Mouse (Mus musculus): ENCODE data around the gene Nckap1. TPM values are rescaled to one million over a fixed set of nuclear protein-coding genes. Genes with fewer than 3 reads are reported as not detected.
A peak's percentile ranks its signal among the peaks of the same experiment; 100 is the strongest.

Gene Nckap1
- polyA plus RNA-seq (2014; fragmentation: Nextera tagmentation; extraction: Ambion mirVana): 95.0 and 101 TPM in 2 replicates

- ATAC-seq (ENCODE audit: low read depth): peak; percentile 95
- H3K4me3 ChIP-seq (ENCODE audit: low read depth, low read length): peak within 1 kb of the TSS; percentile 91
- no peaks in the 10 kb centered on the region for H3K36me3 ChIP-seq (ENCODE audit: control insufficient read depth, insufficient read depth, low read length)
- peak within 1 kb of the TSS; percentile 59 for H3K4me2 ChIP-seq (ENCODE audit: low read depth, low read length)
- H3K27ac ChIP-seq (ENCODE audit: low read depth, low read length): peak within 1 kb of the TSS; percentile 98
- H3K9me3 ChIP-seq (ENCODE audit: control insufficient read depth, low read length): no peaks in the 10 kb centered on the region
- peaks cover 12% of the 10 kb centered on the region for H3K4me1 ChIP-seq (ENCODE audit: control insufficient read depth, insufficient read depth, low read length)
- WGBS: under 1% methylated on average over 71 of the region's 88 CpGs
- H3K9ac ChIP-seq (replicated peaks; ENCODE audit: low read depth, low read length): peak within 1 kb of the TSS; percentile 99
- no peaks in the 10 kb centered on the region for H3K27me3 ChIP-seq (ENCODE audit: control insufficient read depth, insufficient read depth, low read length)
These were observed at the start of gene Nckap1 for GRCm38 (mm10) chr2:80581043-80581711. Nckap1 (minus strand) TSS chr2:80581380.

DNA sequence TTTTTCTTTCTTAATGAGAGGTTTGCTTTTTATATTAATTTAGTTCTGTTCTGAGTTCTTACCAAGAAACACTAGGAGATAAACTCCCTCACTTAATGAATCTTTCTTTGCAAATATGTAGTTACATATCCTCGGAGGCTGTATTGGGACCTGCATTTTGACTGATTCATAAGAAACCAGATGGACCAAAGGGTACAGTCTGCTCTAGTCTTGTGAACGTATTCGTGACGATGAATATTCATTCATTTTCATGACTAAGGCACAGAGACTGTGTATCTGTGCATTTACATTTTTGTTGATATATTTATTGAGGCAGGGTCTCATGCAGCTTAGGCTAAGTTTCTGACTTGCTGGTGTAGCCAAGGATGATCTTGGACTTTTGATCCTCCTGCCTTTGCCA, 43.3 kb upstream of the Nckap1 start:
- Histone ChIP-seq H3K36me3 (ENCODE audit: control insufficient read depth, insufficient read depth, low read length) (peaks cover 4% of the 10 kb centered on the region; the same call in 1 of the 2 replicates), H3K9ac (replicated peaks; ENCODE audit: low read depth, low read length) (no peak overlapping the region), H3K4me1 (ENCODE audit: control insufficient read depth, insufficient read depth, low read length) (no peaks in the 10 kb centered on the region), H3K27me3 (ENCODE audit: control insufficient read depth, insufficient read depth, low read length) (no peaks in the 10 kb centered on the region), H3K9me3 (ENCODE audit: control insufficient read depth, low read length) (no peaks in the 10 kb centered on the region), H3K27ac (ENCODE audit: low read depth, low read length) (no peak overlapping the region), H3K4me3 (ENCODE audit: low read depth, low read length) (no peak overlapping the region), H3K4me2 (ENCODE audit: low read depth, low read length) (no peak overlapping the region)
- WGBS: over 99% methylated on average over 4 of the region's 4 CpGs
- no peak for ATAC-seq (ENCODE audit: low read depth)

DNA sequence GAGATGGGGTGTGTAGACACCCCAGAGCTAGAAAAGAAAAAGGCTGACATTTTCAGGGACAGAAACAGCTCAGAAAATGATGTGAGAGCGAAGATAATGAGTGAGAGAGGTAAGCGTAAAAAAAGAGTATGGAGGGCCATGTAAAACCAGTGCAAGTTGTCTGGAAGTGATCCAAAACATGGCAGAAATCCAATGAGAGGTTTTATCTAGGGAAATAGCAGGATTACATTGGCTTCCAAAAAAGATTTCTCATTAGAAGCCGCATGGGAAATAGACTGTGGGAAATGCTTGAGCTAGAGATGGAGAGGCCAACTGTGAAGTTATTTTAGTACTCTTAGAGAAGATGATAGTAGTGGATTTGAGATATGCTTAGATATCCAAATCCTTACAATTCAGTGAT, 40.7 kb upstream of the Nckap1 start:
- no peak overlapping the region for H3K4me3 ChIP-seq (ENCODE audit: low read depth, low read length)
- no peak overlapping the region for H3K27ac ChIP-seq (ENCODE audit: low read depth, low read length)
- no peak for ATAC-seq (ENCODE audit: low read depth)
- H3K4me2 ChIP-seq (ENCODE audit: low read depth, low read length): no peak overlapping the region
- no peak overlapping the region for H3K9ac ChIP-seq (replicated peaks; ENCODE audit: low read depth, low read length)
- H3K9me3 ChIP-seq (ENCODE audit: control insufficient read depth, low read length): no peaks in the 10 kb centered on the region
- no peaks in the 10 kb centered on the region for H3K27me3 ChIP-seq (ENCODE audit: control insufficient read depth, insufficient read depth, low read length)
- H3K36me3 ChIP-seq (ENCODE audit: control insufficient read depth, insufficient read depth, low read length): peaks cover 4% of the 10 kb centered on the region; the same call in 1 of the 2 replicates
- WGBS: 89% methylated on average over 3 of the region's 3 CpGs
- peaks cover 7% of the 10 kb centered on the region for H3K4me1 ChIP-seq (ENCODE audit: control insufficient read depth, insufficient read depth, low read length)

DNA sequence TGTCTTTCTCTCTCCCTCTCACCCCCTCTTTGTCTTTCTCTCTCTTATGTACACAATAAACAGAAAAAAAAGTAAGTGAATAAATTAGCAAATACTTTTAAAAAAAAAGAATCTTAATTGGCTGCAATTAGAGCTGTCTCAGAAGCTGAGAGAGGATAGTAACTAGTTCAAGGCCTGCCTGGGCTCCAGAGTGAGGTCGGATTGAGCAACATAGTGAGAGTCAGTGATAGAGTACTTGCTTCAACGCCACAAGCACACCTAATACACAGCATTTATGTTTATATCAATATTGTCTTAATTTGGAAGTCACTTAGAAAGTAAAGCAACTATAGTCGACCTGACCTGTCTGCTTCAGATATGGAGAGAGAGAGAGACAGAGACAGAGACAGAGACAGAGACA, 37.8 kb upstream of the Nckap1 start:
- Histone ChIP-seq H3K4me1 (ENCODE audit: control insufficient read depth, insufficient read depth, low read length) (peaks cover 7% of the 10 kb centered on the region), H3K4me2 (ENCODE audit: low read depth, low read length) (no peak overlapping the region), H3K36me3 (ENCODE audit: control insufficient read depth, insufficient read depth, low read length) (no peaks in the 10 kb centered on the region), H3K9me3 (ENCODE audit: control insufficient read depth, low read length) (no peaks in the 10 kb centered on the region), H3K27ac (ENCODE audit: low read depth, low read length) (no peak overlapping the region), H3K27me3 (ENCODE audit: control insufficient read depth, insufficient read depth, low read length) (no peaks in the 10 kb centered on the region), H3K9ac (replicated peaks; ENCODE audit: low read depth, low read length) (no peak overlapping the region), H3K4me3 (ENCODE audit: low read depth, low read length) (no peak overlapping the region)
- WGBS: 88% methylated on average over 3 of the region's 3 CpGs
- no peak for ATAC-seq (ENCODE audit: low read depth)

GRCm38 (mm10) chr2:80616854-80617737, 35.9 kb upstream of the Nckap1 start, which contains the start of the genes Dusp19 and Nup35:
Dusp19 (plus strand) TSS chr2:80617045.
Nup35 (plus strand) TSS chr2:80617236.
- no peaks in the 10 kb centered on the region for H3K9me3 ChIP-seq (ENCODE audit: control insufficient read depth, low read length)
- H3K4me3 ChIP-seq (ENCODE audit: low read depth, low read length): peak within 1 kb of the TSS; percentile 42
- peak within 1 kb of the TSS; percentile 52 for H3K4me2 ChIP-seq (ENCODE audit: low read depth, low read length)
- peak within 1 kb of the TSS; percentile 47 for H3K9ac ChIP-seq (replicated peaks; ENCODE audit: low read depth, low read length)
- no peaks in the 10 kb centered on the region for H3K36me3 ChIP-seq (ENCODE audit: control insufficient read depth, insufficient read depth, low read length)
- ATAC-seq (ENCODE audit: low read depth): peak; percentile 99
- H3K27ac ChIP-seq (ENCODE audit: low read depth, low read length): peak within 1 kb of the TSS; percentile 73; the same call in 1 of the 2 replicates
- H3K27me3 ChIP-seq (ENCODE audit: control insufficient read depth, insufficient read depth, low read length): no peaks in the 10 kb centered on the region
- peaks cover 7% of the 10 kb centered on the region for H3K4me1 ChIP-seq (ENCODE audit: control insufficient read depth, insufficient read depth, low read length)
- WGBS: 3% methylated on average over 21 of the region's 21 CpGs

DNA sequence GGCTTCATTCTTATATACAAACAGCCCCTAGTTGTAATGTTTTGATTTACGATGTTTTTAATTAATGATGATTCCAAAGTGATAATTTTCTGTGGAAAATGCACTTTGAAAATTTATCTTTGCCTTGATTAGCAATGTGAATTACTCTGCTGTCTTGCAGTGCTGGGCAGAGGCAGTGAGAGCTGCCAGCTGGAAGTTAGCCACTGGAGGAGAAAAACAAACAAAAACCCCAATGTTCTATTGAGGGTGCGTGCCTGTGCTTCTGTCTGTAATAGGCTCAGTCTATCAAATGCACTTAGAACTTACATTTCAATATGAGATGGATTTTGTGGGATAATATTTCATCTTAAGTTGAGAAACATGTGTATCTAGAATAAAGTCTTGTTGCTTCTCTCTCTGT, 31.6 kb upstream of the Nckap1 start:
- no peaks in the 10 kb centered on the region for H3K36me3 ChIP-seq (ENCODE audit: control insufficient read depth, insufficient read depth, low read length)
- no peaks in the 10 kb centered on the region for H3K27me3 ChIP-seq (ENCODE audit: control insufficient read depth, insufficient read depth, low read length)
- H3K4me3 ChIP-seq (ENCODE audit: low read depth, low read length): no peak overlapping the region
- H3K4me1 ChIP-seq (ENCODE audit: control insufficient read depth, insufficient read depth, low read length): peaks cover 3% of the 10 kb centered on the region
- WGBS: 63% methylated on average over 2 of the region's 2 CpGs
- H3K9ac ChIP-seq (replicated peaks; ENCODE audit: low read depth, low read length): no peak overlapping the region
- no peak overlapping the region for H3K27ac ChIP-seq (ENCODE audit: low read depth, low read length)
- H3K4me2 ChIP-seq (ENCODE audit: low read depth, low read length): no peak overlapping the region
- no peak for ATAC-seq (ENCODE audit: low read depth)
- no peaks in the 10 kb centered on the region for H3K9me3 ChIP-seq (ENCODE audit: control insufficient read depth, low read length)

- no peaks in the 10 kb centered on the region for H3K27me3 ChIP-seq (ENCODE audit: control insufficient read depth, insufficient read depth, low read length)
- no peak overlapping the region for H3K9ac ChIP-seq (replicated peaks; ENCODE audit: low read depth, low read length)
- WGBS: 86% methylated on average over 1 of the region's 1 CpGs
- no peaks in the 10 kb centered on the region for H3K9me3 ChIP-seq (ENCODE audit: control insufficient read depth, low read length)
- no peaks in the 10 kb centered on the region for H3K4me1 ChIP-seq (ENCODE audit: control insufficient read depth, insufficient read depth, low read length)
- no peak overlapping the region for H3K4me2 ChIP-seq (ENCODE audit: low read depth, low read length)
- no peak overlapping the region for H3K4me3 ChIP-seq (ENCODE audit: low read depth, low read length)
- no peaks in the 10 kb centered on the region for H3K36me3 ChIP-seq (ENCODE audit: control insufficient read depth, insufficient read depth, low read length)
- no peak for ATAC-seq (ENCODE audit: low read depth)
- no peak overlapping the region for H3K27ac ChIP-seq (ENCODE audit: low read depth, low read length)
These were observed 31.1 kb upstream of the Nckap1 start for GRCm38 (mm10) chr2:80612286-80612685.

DNA sequence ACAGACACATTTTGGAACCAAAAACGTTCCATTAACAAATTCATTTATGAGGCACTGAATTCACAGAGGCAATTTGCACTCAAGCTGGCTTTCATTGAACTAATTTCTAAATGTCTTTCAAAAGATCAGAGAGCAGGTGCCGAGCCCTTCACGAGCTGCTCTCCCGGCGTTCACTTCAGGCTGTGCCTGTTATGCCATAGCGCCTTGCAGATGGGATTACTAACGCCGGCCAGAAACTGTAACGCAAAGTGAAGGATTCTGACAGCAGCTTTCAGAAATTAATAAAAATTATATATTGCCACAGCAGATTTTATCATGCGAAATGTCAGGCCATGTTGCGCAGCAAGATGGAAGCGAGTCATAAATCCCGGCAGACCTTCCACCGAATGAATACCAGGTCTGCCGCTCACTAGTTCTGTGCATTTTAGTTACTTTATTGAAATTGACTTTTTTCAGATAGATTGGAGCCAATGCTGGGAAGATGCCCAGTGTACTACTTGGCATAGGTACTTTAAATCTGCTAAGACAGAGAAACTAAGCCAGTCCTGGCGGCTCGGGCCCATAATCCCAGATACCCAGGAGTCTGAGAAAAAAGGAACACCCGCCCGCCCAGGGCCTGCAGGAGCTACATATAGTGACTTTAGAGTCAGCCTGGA, 22.7 kb upstream of the Nckap1 start:
- no peak overlapping the region for H3K27ac ChIP-seq (ENCODE audit: low read depth, low read length)
- WGBS: 81% methylated on average over 19 of the region's 19 CpGs
- no peak for ATAC-seq (ENCODE audit: low read depth)
- H3K27me3 ChIP-seq (ENCODE audit: control insufficient read depth, insufficient read depth, low read length): no peaks in the 10 kb centered on the region
- H3K36me3 ChIP-seq (ENCODE audit: control insufficient read depth, insufficient read depth, low read length): no peaks in the 10 kb centered on the region
- H3K4me3 ChIP-seq (ENCODE audit: low read depth, low read length): no peak overlapping the region
- no peak overlapping the region for H3K4me2 ChIP-seq (ENCODE audit: low read depth, low read length)
- no peak overlapping the region for H3K9ac ChIP-seq (replicated peaks; ENCODE audit: low read depth, low read length)
- no peaks in the 10 kb centered on the region for H3K9me3 ChIP-seq (ENCODE audit: control insufficient read depth, low read length)
- no peaks in the 10 kb centered on the region for H3K4me1 ChIP-seq (ENCODE audit: control insufficient read depth, insufficient read depth, low read length)
